Comparison of ENCODE assay signal across 21 mouse cellular contexts in the genomic region with DNA sequence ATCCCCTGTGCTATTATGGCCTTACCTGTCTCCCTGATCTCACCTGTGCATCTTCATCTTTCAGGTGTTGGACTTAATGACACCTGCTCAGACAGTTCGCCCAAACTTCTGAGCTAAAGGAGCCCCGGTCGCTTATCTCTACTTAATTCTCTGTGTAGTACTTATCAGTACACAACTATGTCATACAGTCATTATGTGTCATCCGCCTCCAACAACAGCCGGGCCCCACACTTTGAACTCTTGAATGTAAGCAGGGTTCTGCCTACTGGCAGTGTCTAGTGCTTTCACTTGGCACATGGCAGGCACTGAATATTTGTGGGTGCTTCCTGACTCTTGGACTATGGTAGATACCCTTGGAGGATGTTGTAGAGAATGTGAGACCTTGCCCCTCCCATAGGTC. TPM values are rescaled to one million over a fixed set of nuclear protein-coding genes. Genes with fewer than 3 reads are reported as not detected.
DNase-seq lines count a peak whose midpoint lies in the region; ATAC-seq and TF ChIP-seq lines count a peak whose summit lies in the region.
"Had no signal": no experiment of that assay in that cellular context is flagged by ENCODE, and none has a peak within 500 bp of the region (broad histone marks: within the 10 kb centered on the region; RNA-seq: fewer than 3 reads in every experiment).

No protein-coding gene starts in this region.

- TF ChIP-seq CTCF in liver, postnatal 0 days (IDR thresholded peaks at IDR 0.05; ENCODE audit: low read depth) = no peak

- no peaks in the 10 kb centered on the region for H3K36me3 ChIP-seq in liver, postnatal 0 days (replicated peaks; ENCODE audit: insufficient read depth, low read length)
- H3K36me3 ChIP-seq in embryonic facial prominence, embryonic 13.5 days = no peaks in the 10 kb centered on the region
- H3K36me3 ChIP-seq in myocyte (ENCODE audit: control insufficient read depth, insufficient read depth) = no peaks in the 10 kb centered on the region
- H3K36me3 ChIP-seq: heart, embryonic 10.5 days; hindbrain, embryonic 15.5 days; limb, embryonic 13.5 days had no signal

- H3ac ChIP-seq in myocyte (ENCODE audit: control insufficient read depth, insufficient read length) = no peak overlapping the region

- 0 out of 2 replicates have a peak overlapping the region, but pooled peaks have one; percentile 52 for H3K27ac ChIP-seq in liver, postnatal 0 days (ENCODE audit: low read depth)
- H3K27ac ChIP-seq in embryonic facial prominence, embryonic 13.5 days = peak overlapping the region; percentile 39
- H3K27ac ChIP-seq: heart, embryonic 10.5 days; hindbrain, embryonic 15.5 days; limb, embryonic 13.5 days had no signal

- no peaks in the 10 kb centered on the region for H3K79me2 ChIP-seq in myocyte (ENCODE audit: control insufficient read depth, insufficient read depth)

- no peak overlapping the region for H3K9ac ChIP-seq in liver, postnatal 0 days (replicated peaks)
- H3K9ac ChIP-seq in embryonic facial prominence, embryonic 13.5 days = no peak overlapping the region
- H3K9ac ChIP-seq: hindbrain, embryonic 15.5 days; limb, embryonic 13.5 days had no signal

- H3K9me3 ChIP-seq in liver, postnatal 0 days (ENCODE audit: low read length) = no peaks in the 10 kb centered on the region
- no peaks in the 10 kb centered on the region for H3K9me3 ChIP-seq in embryonic facial prominence, embryonic 13.5 days
- H3K9me3 ChIP-seq: heart, embryonic 10.5 days; hindbrain, embryonic 15.5 days; limb, embryonic 13.5 days had no signal

- TF ChIP-seq EP300 in liver, postnatal 0 days (IDR thresholded peaks at IDR 0.05; ENCODE audit: low read depth) = no peak

- peaks cover 23% of the 10 kb centered on the region for H3K4me1 ChIP-seq in liver, postnatal 0 days (ENCODE audit: insufficient read depth)
- peaks cover 15% of the 10 kb centered on the region for H3K4me1 ChIP-seq in embryonic facial prominence, embryonic 13.5 days
- H3K4me1 ChIP-seq: hindbrain, embryonic 15.5 days had no signal

- H3K4me3 ChIP-seq in liver, postnatal 0 days (ENCODE audit: low read depth, low read length) = no peak overlapping the region
- no peak overlapping the region for H3K4me3 ChIP-seq in embryonic facial prominence, embryonic 13.5 days
- H3K4me3 ChIP-seq in myocyte = no peak overlapping the region
- H3K4me3 ChIP-seq: heart, embryonic 10.5 days; hindbrain, embryonic 15.5 days; limb, embryonic 13.5 days had no signal

- ATAC-seq in liver, postnatal 0 days = peak; percentile 64
- ATAC-seq in embryonic facial prominence, embryonic 13.5 days (ENCODE audit: insufficient number of reproducible peaks, insufficient read depth, low FRiP score, low TSS enrichment, low read depth) = no peak
- ATAC-seq: CD4-positive, CD25-positive, alpha-beta regulatory T cell, adult 4 months; forebrain, embryonic 16.5 days; midbrain, embryonic 16.5 days had no signal

- no peak overlapping the region for H3K4me2 ChIP-seq in liver, postnatal 0 days (ENCODE audit: low read depth, low read length)
- no peak overlapping the region for H3K4me2 ChIP-seq in embryonic facial prominence, embryonic 13.5 days
- peak overlapping the region; percentile 57 for H3K4me2 ChIP-seq in myocyte (ENCODE audit: low read depth)
- H3K4me2 ChIP-seq: hindbrain, embryonic 15.5 days; limb, embryonic 13.5 days had no signal

- no peaks in the 10 kb centered on the region for H3K27me3 ChIP-seq in liver, postnatal 0 days (ENCODE audit: insufficient read depth, low read length)
- no peaks in the 10 kb centered on the region for H3K27me3 ChIP-seq in embryonic facial prominence, embryonic 13.5 days
- no peaks in the 10 kb centered on the region for H3K27me3 ChIP-seq in myocyte (ENCODE audit: control insufficient read depth, insufficient read depth, insufficient read length)
- H3K27me3 ChIP-seq: hindbrain, embryonic 15.5 days; limb, embryonic 13.5 days had no signal

- no peak for TF ChIP-seq POLR2A in myocyte (IDR thresholded peaks at IDR 0.05; ENCODE audit: insufficient read length, low read depth)

- DNase-seq in liver, postnatal 0 days = no peak
- DNase-seq in liver (no peak), adipocyte (ENCODE audit: low spot score) (no peak)
- no peak for DNase-seq in embryo, embryonic 10 days (ENCODE audit: low spot score)
- no peak for DNase-seq in right cerebral cortex, postnatal 36 days (ENCODE audit: low spot score in 2 of 2)
- DNase-seq: cerebellum, adult 18-20 months; cerebellum, postnatal 25 days; gastrocnemius, postnatal 36 days; heart, postnatal 36 days; kidney, adult 18-20 months; kidney, postnatal 10 days; lung, adult 18-20 months; thymus, adult 2 months had no signal

- 49% methylated on average over 5 of the region's 5 CpGs for WGBS in liver, postnatal 0 days (ENCODE audit: insufficient replicate concordance)
- 87% methylated on average over 5 of the region's 5 CpGs for WGBS in embryonic facial prominence, embryonic 13.5 days

TF ChIP-seq in myocyte, 11 proteins besides CTCF, POLR2A, EP300 and RAD21:
- TF ChIP-seq POLR2AphosphoS2 (IDR thresholded peaks at IDR 0.05; ENCODE audit: insufficient read length, low read depth) = no peak
- no peak for TF ChIP-seq TCF12 (IDR thresholded peaks at IDR 0.05; ENCODE audit: insufficient read depth, poor library complexity, severe bottlenecking)
- TF ChIP-seq TCF3 (IDR thresholded peaks at IDR 0.05; ENCODE audit: insufficient read length, low read depth) = no peak
- TF ChIP-seq CEBPB (IDR thresholded peaks at IDR 0.05; ENCODE audit: insufficient read depth, poor library complexity, severe bottlenecking) = no peak
- no peak for TF ChIP-seq MAX (IDR thresholded peaks at IDR 0.05; ENCODE audit: low read depth)
- no peak for TF ChIP-seq MYOG (IDR thresholded peaks at IDR 0.05; ENCODE audit: control insufficient read depth in 1 of 3, insufficient read depth in 1 of 3, insufficient read length in 2 of 3, low read depth in 2 of 3)
- no peak for TF ChIP-seq MYOD1 (IDR thresholded peaks at IDR 0.05; ENCODE audit: control insufficient read depth in 1 of 3, insufficient read length in 2 of 3, low read depth in 2 of 3)
- no peak for TF ChIP-seq USF1 (IDR thresholded peaks at IDR 0.05; ENCODE audit: low read depth)
- TF ChIP-seq E2F4 (IDR thresholded peaks at IDR 0.05; ENCODE audit: insufficient read depth) = no peak
- TF ChIP-seq SRF (IDR thresholded peaks at IDR 0.05; ENCODE audit: control insufficient read depth, insufficient read length, low read depth) = no peak
- TF ChIP-seq REST (IDR thresholded peaks at IDR 0.05; ENCODE audit: insufficient read depth, insufficient read length) = no peak
TF ChIP-seq in myocyte: peak in this region for 0.

RNA-seq across cellular contexts. Expression of a gene that starts 23.9 kb away (rescaled TPM):
- 3.9 and 4.2 TPM in 2 replicates for polyA plus RNA-seq in liver, postnatal 0 days (2015; fragmentation: Nextera tagmentation; extraction: Ambion mirVana)
- 10.4 and 10.8 TPM in 2 replicates for polyA plus RNA-seq in embryonic facial prominence, embryonic 13.5 days (2015; fragmentation: Nextera tagmentation; extraction: Ambion mirVana)
- polyA plus RNA-seq in myocyte (2012; fragmentation: generic; extraction: Trizol) = 2.0 TPM

RNA-seq across cellular contexts. Expression of a gene that starts 28.8 kb away (rescaled TPM):
- 4.0 and 4.5 TPM in 2 replicates for polyA plus RNA-seq in liver, postnatal 0 days (2015; fragmentation: Nextera tagmentation; extraction: Ambion mirVana)
- 12.3 and 12.7 TPM in 2 replicates for polyA plus RNA-seq in embryonic facial prominence, embryonic 13.5 days (2015; fragmentation: Nextera tagmentation; extraction: Ambion mirVana)
- 17.7 TPM for polyA plus RNA-seq in myocyte (2012; fragmentation: generic; extraction: Trizol)

RNA-seq across cellular contexts. Expression of a gene that starts 50.9 kb away (rescaled TPM):
- polyA plus RNA-seq in liver, postnatal 0 days (2015; fragmentation: Nextera tagmentation; extraction: Ambion mirVana) = 6.5 and 6.7 TPM in 2 replicates
- polyA plus RNA-seq in embryonic facial prominence, embryonic 13.5 days (2015; fragmentation: Nextera tagmentation; extraction: Ambion mirVana) = 0.30 and 0.83 TPM in 2 replicates
- not detected for polyA plus RNA-seq in myocyte (2012; fragmentation: generic; extraction: Trizol)
